Comparison of ENCODE assay signal across 18 mouse cellular contexts in genomic region chr8:91054418-91054817, GRCm38 (mm10). TPM values are rescaled to one million over a fixed set of nuclear protein-coding genes. Genes with fewer than 3 reads are reported as not detected.
DNase-seq lines count a peak whose midpoint lies in the region; ATAC-seq lines count a peak whose summit lies in the region.
"Had no signal": no experiment of that assay in that cellular context is flagged by ENCODE, and none has a peak within 500 bp of the region (broad histone marks: within the 10 kb centered on the region; RNA-seq: fewer than 3 reads in every experiment).

No protein-coding gene starts in this region.

- DNase-seq in left cerebral cortex, adult 11 months (ENCODE audit: low spot score): no peak
- DNase-seq: adrenal gland, adult 2 months; adrenal gland, adult 8-10 months; adrenal gland, postnatal 10 days; adrenal gland, postnatal 14 days; adrenal gland, postnatal 25 days; adrenal gland, postnatal 36 days; B cell, adult 2 months; cerebellum, adult 11 months; cerebellum, adult 11-12 months; cerebellum, adult 18-20 months; cerebellum, adult 2 months had no signal

- peak; percentile 40 for ATAC-seq in common myeloid progenitor, adult 5-6 weeks (replicated peaks; ENCODE audit: low read depth, poor library complexity, severe bottlenecking)
- peak; percentile 73 to 79 for ATAC-seq in hematopoietic stem cell, adult 5-6 weeks (replicated peaks in 1 of 2; ENCODE audit: insufficient read depth in 1 of 2, low FRiP score in 2 of 2, low TSS enrichment in 1 of 2, low read depth in 1 of 2, poor library complexity in 2 of 2, severe bottlenecking in 2 of 2)
- ATAC-seq in cerebellum, adult (ENCODE audit: insufficient number of reproducible peaks, low FRiP score, low TSS enrichment): no peak
- ATAC-seq: activated CD4-positive, CD25-positive, alpha-beta regulatory T cell, adult 4 months; CD4-positive, CD25-positive, alpha-beta regulatory T cell, adult 4 months; Patski had no signal

RNA-seq across cellular contexts. Expression of gene Rbl2, which starts 15.4 kb away (rescaled TPM):
- total RNA-seq in common myeloid progenitor, adult 5-6 weeks (2017): 68.4 and 74.4 TPM in 2 replicates
- 81.7 and 107 TPM in 2 replicates for total RNA-seq in hematopoietic stem cell, adult 5-6 weeks (2017)
